Mouse (Mus musculus): ENCODE measurements at regions not wholly inside any gene's neighbourhood (a gene's known extent, or its start where the extent isn't known, plus 50 kb on each side); places are given as distances from the start of the nearest gene placed in this dataset.
A peak's percentile ranks its signal among the peaks of the same experiment; 100 is the strongest.
"Not testable (repeated sequence)": the region's sequence is repeated elsewhere in the genome, so short reads cannot be mapped to it uniquely, and the experiment has no call there.

DNA sequence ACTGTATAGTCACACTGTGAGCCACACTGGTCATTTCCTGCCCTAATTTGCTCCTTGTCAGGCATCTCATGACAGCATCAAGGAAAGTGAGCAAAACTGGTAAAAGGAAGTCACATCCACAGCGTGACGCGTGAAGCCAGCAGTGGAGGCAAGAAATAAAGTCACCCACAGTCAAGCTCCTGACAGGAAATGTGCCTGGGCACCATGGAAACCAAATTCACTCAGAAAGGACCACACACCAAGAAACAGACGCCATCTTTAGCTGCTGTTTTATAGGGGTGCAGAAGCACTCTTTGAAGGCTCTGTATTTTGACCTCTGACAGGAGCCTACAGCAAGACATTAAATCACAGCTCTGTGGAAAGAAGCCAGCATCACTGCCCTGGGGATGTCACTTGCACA is 115.4 kb upstream of the Rybp start:
- DNase-seq (ENCODE audit: low read depth, low spot score), result no peak
- WGBS, result 77% methylated on average over 4 of the region's 4 CpGs

DNA sequence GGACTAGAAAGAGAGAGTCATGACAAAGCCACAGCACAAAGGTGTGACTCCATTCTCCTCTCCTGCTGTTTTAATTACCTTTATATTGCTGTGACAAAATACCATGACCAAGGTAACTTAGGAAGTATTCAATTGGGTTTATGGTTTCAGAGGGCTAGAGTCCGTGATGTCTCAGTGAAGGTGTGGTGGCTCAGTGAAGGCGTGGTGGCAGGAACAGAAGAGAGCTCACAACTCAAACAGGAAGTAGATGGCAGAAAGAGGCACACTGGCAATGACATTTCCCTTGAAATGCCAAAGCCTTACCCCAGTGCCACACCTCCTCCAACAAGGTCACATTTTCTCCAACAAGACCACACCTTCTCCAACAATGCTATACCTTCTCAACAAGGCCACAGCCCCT is 114.4 kb upstream of the Rybp start:
- 44% methylated on average over 2 of the region's 2 CpGs for WGBS

DNA sequence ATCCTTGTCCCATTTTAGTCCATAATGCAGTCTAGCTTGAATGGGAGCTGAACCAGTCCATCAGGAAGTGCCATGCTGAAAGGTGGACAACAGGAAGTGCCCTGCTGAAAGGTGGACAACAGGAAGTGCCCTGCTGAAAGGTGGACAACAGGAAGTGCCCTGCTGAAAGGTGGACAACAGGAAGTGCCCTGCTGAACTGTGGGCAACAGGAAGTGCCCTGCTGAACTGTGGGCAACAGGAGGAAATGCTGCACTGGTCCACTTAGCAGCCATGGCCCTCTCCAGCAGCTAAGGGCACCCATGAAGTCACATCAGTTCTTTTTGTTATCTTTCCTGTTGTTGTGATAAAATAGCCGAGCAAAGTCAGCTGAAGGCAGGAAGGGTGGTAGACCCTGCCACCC is 112.1 kb upstream of the Rybp start:
- DNase-seq (ENCODE audit: low read depth, low spot score), result not testable (repeated sequence)
- WGBS, result 89% methylated on average over 1 of the region's 1 CpGs

More for the DNA sequence above, 114.4 kb upstream of the Rybp start:
- peak; percentile 57 for DNase-seq (ENCODE audit: low read depth, low spot score)

DNA sequence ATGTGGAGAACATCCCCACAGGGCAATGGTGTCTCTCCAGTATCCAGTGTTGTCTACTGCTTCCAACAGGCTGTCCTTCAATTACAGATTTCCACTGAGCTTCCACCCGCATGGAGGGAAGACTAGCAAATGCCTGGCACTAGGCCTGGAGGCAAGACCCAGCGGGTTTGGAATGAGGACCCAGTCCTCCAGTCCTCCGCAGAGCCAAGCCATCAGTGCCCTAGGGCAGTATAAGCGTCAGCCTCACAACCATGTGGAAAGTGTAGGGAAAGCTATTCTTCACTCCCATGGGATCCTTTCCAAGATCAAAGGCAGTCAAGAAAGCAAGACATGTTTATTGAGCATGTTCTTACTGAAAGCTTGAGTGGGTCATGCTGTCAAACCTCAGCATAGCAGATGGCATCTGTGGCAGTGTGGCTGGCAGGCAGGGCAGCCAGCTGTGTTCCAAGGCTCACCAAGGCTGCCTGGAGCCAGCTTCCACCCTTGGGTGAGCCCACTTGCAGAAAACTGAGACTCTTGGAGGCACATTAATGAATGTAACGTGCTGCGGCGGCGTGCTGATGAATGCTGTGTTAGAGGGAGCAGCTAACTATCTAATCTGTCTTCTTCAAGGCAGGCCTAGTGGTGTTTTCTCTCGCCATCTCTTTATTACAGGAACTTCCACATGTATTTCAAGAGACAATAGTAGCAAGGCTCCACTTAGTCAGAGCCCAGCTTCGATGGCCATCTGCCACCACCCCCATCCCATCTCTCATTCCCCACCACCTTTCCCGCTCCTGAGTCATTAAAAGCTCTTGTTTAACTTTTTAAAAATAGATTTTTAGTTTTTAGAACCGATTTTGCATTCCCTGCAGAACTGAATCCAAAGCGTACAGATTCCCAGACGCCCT is 109.3 kb upstream of the Rybp start:
- WGBS, result 85% methylated on average over 14 of the region's 14 CpGs
- no peak for DNase-seq (ENCODE audit: low read depth, low spot score)

DNA sequence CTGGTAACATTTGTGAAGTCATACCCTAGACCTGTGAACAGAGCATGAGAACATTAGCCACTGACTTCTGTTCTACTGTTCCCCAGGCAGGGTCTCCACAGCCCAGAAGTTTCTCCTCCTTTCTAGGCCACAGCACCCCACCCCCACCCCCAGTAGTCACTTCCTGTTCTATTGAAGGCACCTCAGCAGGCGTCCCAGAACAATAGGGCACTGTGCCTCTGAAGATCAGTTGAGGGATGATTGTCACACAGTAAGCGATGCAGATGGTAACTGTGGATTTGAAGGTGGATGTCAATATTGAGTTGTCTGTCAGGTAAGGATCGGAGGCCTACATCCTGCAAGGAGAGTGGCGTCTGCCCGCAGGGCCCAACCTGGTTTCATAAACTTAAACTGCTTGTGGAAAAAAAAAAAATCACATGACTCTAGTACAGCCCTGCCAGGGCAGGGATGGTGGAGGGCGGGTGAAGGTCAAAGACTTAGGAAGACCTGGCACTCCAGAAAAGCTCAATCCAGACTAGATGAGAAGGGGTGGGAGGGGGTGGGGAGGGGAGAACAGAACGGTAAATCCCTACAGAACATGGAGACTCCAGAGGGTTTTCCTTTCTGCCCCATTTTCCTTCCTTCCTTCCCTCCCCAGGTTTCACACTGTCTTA is 103.1 kb upstream of the Rybp start:
- no peak for DNase-seq (ENCODE audit: low read depth, low spot score)
- WGBS, result 73% methylated on average over 7 of the region's 7 CpGs

DNA sequence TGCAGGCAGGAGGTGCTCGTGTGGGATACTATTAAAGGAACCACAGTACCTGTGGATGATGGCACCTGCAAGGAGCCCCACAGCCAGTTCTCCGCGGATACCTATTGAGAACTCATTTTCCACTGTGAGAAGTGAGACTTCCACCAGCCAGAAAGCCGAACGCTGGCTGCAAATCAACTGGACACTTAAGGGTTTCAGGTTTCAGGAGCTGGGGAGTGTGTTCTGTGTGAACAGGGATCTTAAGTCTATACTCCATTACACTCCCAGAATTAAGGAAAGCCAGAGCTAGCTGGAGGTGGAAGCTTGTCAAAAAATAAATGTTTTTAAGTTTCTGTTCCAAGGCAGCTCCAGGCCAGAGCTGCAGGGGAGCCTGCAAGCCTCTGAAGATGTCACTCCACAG is 99.8 kb upstream of the Rybp start:
- no peak for DNase-seq (ENCODE audit: low read depth, low spot score)
- 43% methylated on average over 5 of the region's 5 CpGs for WGBS

DNA sequence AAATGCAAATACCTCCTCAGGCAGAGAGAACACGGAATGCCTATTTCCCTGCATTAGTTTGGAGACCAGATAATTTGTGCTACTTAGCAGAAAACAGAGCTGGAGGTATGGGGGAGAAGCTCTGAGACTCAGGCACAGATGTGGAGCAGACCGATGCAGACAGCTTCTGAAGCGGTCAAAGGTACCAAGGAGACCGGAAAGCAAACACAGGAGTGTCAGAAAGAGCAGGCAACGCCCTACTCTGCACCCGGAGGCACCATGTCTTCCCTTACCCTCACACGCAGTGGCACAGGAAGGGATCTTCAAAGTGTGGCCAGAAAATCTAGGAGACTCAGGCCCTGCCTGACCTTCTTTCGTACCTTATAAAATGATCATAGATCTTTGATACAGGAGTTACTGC is 98.4 kb upstream of the Rybp start:
- peak; percentile 18 for DNase-seq (ENCODE audit: low read depth, low spot score)
- WGBS, result 31% methylated on average over 8 of the region's 8 CpGs

DNA sequence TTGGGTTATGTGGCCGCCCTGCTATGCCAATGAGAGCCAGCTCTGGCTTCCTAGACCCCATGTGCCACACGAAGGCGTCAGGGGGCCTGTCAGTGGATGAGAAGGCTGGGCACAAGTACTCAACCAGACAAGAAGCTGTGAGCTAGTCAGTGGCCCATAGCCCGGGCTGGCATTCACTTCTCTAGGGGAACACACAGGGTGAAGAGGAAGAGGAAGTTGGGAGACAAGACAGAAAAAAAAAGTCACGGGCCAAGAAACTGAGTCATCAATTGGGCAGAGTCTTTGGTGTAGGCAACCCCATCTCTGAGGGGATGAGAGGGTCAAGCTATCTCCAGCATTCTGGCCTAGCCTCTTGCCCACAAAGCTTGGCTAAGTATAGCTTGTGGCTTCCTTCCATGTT is 93.8 kb upstream of the Rybp start:
- 75% methylated on average over 5 of the region's 5 CpGs for whole genome bisulfite sequencing
- no peak for DNase-seq (ENCODE audit: low read depth, low spot score)

DNA sequence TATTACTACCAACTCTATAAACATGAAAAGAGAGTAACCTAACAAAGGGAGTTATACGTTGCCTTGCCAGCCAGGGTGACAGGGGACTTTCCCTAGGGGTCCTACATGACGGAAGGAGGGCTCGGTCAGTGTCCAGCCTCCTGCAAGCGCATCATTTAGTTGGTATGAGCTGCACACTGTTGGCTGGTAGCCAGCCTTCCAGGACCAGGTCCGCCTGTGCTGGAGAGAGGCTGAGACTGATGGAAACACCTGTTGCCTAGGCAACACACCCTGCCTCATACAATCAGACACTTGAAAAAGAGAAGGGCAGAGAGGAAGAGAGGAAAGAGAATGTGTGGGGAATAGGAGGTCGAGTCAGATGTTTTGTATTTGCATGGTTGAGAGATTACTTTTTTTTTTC is 93.3 kb upstream of the Rybp start:
- 45% methylated on average over 6 of the region's 6 CpGs for WGBS
- DNase-seq (ENCODE audit: low read depth, low spot score), result no peak

DNA sequence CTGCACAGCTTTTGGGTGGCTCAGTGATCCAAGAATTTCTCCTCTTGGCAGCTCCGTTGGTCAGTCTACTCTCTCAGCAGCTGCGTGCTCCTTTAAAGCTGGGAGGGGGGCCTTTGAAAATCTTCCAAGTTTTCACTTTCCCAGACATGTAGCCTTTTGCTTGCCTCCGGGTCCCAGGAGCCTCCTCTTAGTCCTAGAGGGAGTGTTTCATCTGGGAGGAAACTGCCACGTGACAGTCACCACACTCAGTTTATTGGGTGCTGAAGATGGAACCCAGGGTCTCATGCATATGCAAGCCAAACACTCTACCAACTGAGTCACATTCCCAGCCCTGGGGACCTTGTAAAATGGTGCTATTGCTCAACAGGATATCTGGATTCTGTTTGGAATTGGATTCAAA is 92.5 kb upstream of the Rybp start:
- WGBS, result 66% methylated on average over 4 of the region's 4 CpGs
- DNase-seq (ENCODE audit: low read depth, low spot score), result no peak

DNA sequence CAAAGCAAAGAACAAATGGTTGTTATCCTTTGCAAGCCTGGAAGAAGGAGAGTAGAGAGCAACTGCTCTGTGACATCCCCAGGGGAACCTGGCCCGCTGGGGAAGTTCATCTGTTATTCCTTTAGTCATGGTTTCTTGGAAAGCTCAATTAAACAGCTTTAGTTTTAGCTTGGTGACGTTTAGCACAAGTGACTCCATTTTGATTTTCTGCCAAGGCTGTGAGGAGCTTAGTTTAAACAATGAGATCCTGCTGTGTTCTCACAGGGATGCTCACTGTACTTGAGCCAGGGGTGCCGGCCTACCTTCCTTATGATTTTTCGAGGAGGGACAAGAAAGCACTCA is 91.2 kb upstream of the Rybp start:
- whole genome bisulfite sequencing, result 54% methylated on average over 4 of the region's 4 CpGs
- DNase-seq (ENCODE audit: low read depth, low spot score), result no peak

DNA sequence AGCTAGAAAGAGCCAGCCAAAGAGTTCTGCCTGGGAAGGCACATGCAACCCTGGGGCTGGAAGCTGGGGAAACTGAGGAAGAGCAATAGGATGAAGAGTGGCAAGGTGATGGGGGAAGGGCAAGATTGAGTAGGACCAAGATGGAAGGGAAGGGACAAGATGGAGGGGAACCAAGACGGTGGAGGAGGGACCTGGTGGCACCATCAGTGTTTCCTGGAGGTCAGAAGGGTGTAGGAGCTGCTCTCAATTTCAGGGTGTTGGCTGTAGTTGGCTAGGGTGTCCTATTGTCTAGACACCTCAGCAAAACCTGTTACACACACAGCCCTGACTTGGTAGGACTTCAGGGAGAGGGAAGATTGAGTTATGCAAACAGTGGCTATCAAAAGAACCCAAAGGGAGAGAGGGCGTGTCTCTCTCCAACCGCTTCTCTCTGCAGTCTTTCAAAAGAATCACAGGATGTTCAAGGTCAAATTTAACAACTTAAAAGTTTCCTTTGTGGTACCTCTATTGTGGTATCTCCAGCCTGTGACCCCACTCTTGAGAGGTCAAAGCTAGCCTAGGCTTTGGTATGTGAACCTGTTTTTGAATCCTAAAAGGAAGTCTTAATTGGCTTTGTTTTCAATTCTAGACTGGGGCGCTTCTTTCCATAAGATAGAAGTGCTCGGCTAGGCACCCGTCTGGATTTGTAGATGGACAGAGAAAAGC is 90.7 kb upstream of the Rybp start:
- 44% methylated on average over 6 of the region's 6 CpGs for WGBS

DNA sequence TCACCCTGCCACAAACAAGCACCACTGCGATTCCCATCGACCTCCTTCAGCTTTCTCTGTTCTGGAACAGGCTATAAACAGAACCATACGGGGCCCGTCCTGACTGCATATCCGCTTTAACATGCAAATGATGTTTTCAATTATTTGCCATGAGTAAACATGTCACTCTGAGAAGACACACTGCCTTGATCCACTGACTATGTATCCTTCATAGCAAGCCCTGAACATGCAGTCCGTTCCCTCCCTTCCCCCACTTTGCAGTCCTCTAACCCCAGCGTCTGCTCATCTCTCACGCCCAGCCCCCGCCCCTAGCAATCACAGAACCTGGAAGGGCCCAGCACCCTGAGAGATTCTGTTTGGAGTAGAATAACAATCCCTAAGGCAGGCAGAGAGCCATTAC is 89.4 kb upstream of the Rybp start:
- WGBS, result 64% methylated on average over 9 of the region's 9 CpGs
- no peak for DNase-seq (ENCODE audit: low read depth, low spot score)

More for the DNA sequence above, 90.7 kb upstream of the Rybp start:
- no peak for DNase-seq (ENCODE audit: low read depth, low spot score)

DNA sequence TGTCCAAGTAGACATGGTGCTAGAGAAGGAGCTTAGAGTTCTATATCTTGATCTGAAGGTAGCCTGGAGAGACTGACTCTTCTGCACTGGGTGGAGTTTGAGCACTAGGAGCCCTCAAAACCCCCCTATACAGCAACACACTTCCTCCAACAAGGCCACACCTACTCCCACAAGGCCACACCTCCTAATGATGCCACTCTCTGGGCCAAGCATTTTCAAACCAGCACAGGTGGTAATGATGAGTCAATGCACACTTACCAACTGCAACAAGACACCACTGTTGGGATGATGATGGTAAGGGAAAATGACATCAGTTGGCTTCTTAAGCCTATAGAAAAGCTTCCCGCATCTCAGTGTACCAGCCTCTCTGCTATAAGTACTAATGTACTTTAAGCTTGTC is 83.5 kb upstream of the Rybp start:
- 88% methylated on average over 1 of the region's 1 CpGs for WGBS
- DNase-seq (ENCODE audit: low read depth, low spot score), result no peak

DNA sequence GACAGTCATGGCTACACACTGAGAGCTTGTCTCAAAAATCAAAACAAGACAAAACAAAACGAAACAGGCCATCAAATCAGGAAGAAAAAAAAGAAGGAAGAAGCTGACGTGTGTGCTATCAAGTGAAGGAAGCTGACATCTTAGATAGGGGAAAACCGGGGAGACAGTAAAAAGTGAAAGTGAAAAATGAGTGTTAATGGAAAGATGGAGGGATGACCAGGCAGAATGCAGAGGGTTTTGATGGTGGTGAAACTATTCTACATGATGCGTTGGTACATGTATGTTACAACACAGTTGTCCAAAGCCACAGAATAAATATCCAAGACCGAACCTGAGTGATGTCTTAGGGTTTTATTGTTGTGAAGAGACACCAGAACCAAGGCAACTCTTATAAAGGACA is 83.1 kb upstream of the Rybp start:
- no peak for DNase-seq (ENCODE audit: low read depth, low spot score)
- WGBS, result 79% methylated on average over 5 of the region's 5 CpGs

DNA sequence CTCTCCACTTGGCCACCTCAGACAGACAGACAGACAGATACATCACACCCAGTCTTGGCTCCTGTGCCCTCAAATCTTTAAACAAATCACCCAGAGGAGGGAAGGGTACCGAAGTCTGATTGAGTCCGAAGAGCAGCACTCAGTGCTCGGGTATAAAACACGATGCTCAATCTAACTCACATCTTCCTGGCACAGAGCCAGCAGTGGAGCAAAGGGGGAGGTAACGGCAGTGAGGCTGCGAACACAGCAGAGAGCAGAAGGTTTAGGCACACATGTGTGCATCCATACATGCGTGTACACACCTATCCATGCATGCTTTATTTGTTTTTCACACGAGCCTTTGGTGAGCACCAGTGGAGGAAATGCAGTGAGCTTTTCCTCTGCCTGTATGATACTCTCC is 78.9 kb upstream of the Rybp start:
- WGBS, result 25% methylated on average over 8 of the region's 8 CpGs
- no peak for DNase-seq (ENCODE audit: low read depth, low spot score)

DNA sequence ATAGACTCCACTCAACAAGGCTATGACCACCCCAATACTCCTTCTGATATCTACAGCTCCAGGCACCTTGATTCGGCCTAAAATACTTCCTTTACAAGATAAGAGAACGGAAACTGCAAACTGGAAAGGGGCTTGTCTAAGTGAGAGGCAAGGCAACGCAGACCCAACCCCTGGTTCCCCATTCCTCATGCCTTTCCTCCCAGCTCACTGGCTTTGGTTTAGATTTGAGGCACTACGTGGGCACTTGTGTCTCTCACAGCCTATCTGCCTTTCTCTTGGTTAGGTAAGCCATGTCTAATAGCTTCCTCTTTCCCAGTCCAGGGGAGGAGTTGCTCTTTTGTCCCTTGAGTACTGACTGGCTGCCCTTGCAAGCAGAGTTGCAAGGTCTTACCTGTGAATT is 78.5 kb upstream of the Rybp start:
- no peak for DNase-seq (ENCODE audit: low read depth, low spot score)
- 76% methylated on average over 4 of the region's 4 CpGs for WGBS

DNA sequence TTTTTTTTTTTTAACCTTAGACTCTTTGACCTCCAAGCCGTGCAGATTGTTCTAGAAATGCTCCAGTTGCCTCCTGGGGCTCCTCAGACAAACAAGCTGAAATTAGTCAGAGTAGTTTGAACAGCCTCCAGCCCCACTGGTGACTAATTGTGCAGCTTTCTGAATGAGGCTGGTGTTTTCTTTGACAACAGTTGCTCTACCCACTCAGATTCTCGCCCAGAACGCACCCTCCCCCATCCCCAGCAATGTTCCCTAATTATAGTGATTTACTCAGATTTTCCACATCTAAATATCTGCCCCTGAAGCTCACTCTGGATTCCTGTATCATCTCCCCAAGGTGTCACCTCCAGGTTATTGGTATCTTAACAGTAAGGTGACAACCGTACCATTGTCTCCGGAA is 76.4 kb upstream of the Rybp start:
- no peak for DNase-seq (ENCODE audit: low read depth, low spot score)
- 70% methylated on average over 5 of the region's 5 CpGs for WGBS

DNA sequence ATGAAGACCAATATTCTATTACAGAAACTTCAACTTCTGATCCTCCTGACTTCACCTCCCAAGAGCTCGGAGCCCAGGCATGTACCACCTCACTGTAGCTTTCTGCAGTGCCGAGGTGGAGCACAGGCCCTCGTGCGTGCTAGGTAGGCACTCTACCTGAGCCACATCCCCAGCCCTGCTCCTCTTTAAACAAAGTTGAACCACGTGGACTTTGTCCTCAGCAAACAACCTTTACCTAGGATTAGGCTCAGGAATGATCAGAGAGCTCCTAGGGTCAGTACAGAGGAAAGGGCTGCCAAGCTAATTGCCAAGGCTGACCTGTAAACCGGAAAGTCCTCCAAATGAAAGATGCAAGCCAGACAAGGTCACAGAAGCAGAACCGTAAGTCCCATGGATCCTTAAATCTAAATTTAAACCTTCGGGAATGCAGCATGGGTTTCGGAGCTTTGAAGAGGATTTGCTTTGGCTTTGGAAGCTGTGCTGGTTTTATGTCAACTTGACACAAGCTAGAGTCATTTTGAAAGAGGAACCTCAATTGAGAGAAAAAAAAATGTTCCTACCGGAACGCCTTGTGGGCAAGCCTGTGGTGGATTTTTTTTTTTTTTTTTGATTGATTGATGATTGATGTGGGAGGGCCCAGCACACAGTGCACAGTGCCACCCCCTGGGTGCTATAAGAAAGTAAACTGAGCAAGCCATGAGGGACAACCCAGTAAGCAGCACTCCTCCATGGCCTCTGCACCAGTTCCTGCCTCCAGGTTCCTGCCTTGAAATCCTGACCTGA is 69.5 kb upstream of the Rybp start:
- DNase-seq (ENCODE audit: low read depth, low spot score), result peak; percentile 42
- WGBS, result 37% methylated on average over 11 of the region's 11 CpGs

DNA sequence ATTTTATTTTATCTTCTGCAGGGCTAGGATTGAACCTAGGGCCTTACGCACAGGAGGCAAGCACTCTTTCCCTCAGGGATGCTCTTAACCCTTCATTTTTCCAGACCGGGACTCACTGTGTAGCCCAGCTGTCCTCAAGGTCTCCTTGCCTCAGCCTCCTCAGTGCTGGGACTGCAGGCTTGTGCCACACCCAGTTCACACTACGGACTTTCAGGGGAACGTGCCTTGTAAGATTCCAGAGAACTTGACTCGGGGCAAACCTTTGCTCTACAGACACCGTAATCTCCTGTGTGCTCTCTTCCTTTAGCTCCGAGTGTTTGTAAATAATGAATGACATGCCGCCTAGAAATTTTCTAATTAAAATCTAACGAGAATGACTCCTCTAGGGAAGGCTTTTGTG is 68.6 kb upstream of the Rybp start:
- WGBS, result 36% methylated on average over 9 of the region's 9 CpGs
- DNase-seq (ENCODE audit: low read depth, low spot score), result peak; percentile 32
